Mouse (Mus musculus) layer of hippocampus, adult 18-20 months (tissue): ENCODE measurements around the gene Cggbp1. TPM values are rescaled to one million over a fixed set of nuclear protein-coding genes. Genes with fewer than 3 reads are reported as not detected.

Experiments used
- total RNA-seq, 2 experiments: library from RNA; stranded (reverse); gene quantifications; 2 replicates each; pipeline ENCODE4 v1.2.3; 2021

The Cggbp1 gene
- total RNA-seq, 2 experiments from 2014 or later, result 62.7 to 64.9 TPM

Other genes starting within 250 kb of the Cggbp1 start
- gene Csnka2ip, start 249.6 kb upstream of the Cggbp1 start, total RNA-seq, result 1 to 10 TPM; 2.0 to 2.3 TPM
- gene 4930453N24Rik, start 80.8 kb upstream of the Cggbp1 start, total RNA-seq, result 10 to 100 TPM; 21.7 to 22.0 TPM
- 10 to 100 TPM; 16.2 to 16.6 TPM for gene Zfp654, start 344 bp upstream of the Cggbp1 start, total RNA-seq